Comparison of ENCODE assay signal across 8 mouse cellular contexts in genomic region chr7:39551976-39552891, GRCm38 (mm10). TPM values are rescaled to one million over a fixed set of nuclear protein-coding genes. Genes with fewer than 3 reads are reported as not detected.
DNase-seq lines count a peak whose midpoint lies in the region; ATAC-seq lines count a peak whose summit lies in the region.

No protein-coding gene starts in this region.

- H3K9ac ChIP-seq in hindbrain, embryonic 11.5 days (ENCODE audit: low read depth, low read length), result peak overlapping the region; percentile 72

- H3K27me3 ChIP-seq in hindbrain, embryonic 11.5 days (ENCODE audit: control insufficient read depth, insufficient read depth, low read length), result no peaks in the 10 kb centered on the region

- peak overlapping the region; percentile 66 for H3K4me3 ChIP-seq in hindbrain, embryonic 11.5 days (ENCODE audit: low read depth, low read length)

- peak overlapping the region; percentile 86 for H3K27ac ChIP-seq in hindbrain, embryonic 11.5 days (ENCODE audit: low read depth, low read length)

- H3K36me3 ChIP-seq in hindbrain, embryonic 11.5 days (ENCODE audit: control insufficient read depth, insufficient read depth, low read length), result no peaks in the 10 kb centered on the region

- no peaks in the 10 kb centered on the region for H3K4me1 ChIP-seq in hindbrain, embryonic 11.5 days (replicated peaks; ENCODE audit: control insufficient read depth, insufficient read depth, low read length)

- no peaks in the 10 kb centered on the region for H3K9me3 ChIP-seq in hindbrain, embryonic 11.5 days (ENCODE audit: control insufficient read depth, low read length)

- peak; percentile 98 for DNase-seq in Muller cell, postnatal 12 days (ENCODE audit: inconsistent ontology term)
- DNase-seq in cerebellum, adult 9-11 months, result peak; percentile 97
- DNase-seq in frontal cortex, adult 2 months (ENCODE audit: extremely low spot score in 1 of 2, low spot score in 1 of 2), result peak; percentile 96 to 97
- peak; percentile 92 for DNase-seq in hindbrain, embryonic 11.5 days (ENCODE audit: low spot score)
- DNase-seq in layer of hippocampus, postnatal 10 days (ENCODE audit: low spot score in 2 of 2), result peak; percentile 95 to 97
- peak; percentile 97 for DNase-seq in lung, postnatal 10 days
- peak; percentile 92 for DNase-seq in ovary, postnatal 36 days (ENCODE audit: low spot score)
- peak; percentile 95 for DNase-seq in thymus, postnatal 25 days

- peak overlapping the region; percentile 39 for H3K4me2 ChIP-seq in hindbrain, embryonic 11.5 days (replicated peaks; ENCODE audit: low read depth, low read length)

- 3% methylated on average over 52 of the region's 52 CpGs for WGBS in hindbrain, embryonic 11.5 days

- peak; percentile 100 for ATAC-seq in hindbrain, embryonic 11.5 days (ENCODE audit: low FRiP score)

RNA-seq across cellular contexts. Expression of gene Zfp619, which starts 34.7 kb away (rescaled TPM):
- polyA plus RNA-seq in frontal cortex, adult 2 months (2012; rRNA removed), result 2.2 and 2.5 TPM in 2 replicates
- polyA plus RNA-seq in hindbrain, embryonic 11.5 days (2014; fragmentation: Nextera tagmentation; extraction: Ambion mirVana), result 3.4 and 4.3 TPM in 2 replicates
- total RNA-seq in layer of hippocampus, postnatal 10 days (2021), result 1 to 10 TPM; 3.7 to 4.2 TPM

Comparison
In these comparisons a context has a peak if more than half of its experiments do, and no peak if none do; other contexts are left out.
1. Peak in every context shown above with its lines: DNase-seq, ATAC-seq, H3K4me3 ChIP-seq and H3K27ac ChIP-seq.